Mouse (Mus musculus) ES-E14 (cell line): ENCODE measurements around the gene Rpl23. TPM values are rescaled to one million over a fixed set of nuclear protein-coding genes. Genes with fewer than 3 reads are reported as not detected.
A peak's percentile ranks its signal among the peaks of the same experiment; 100 is the strongest.

Source experiments
- DNase-seq: peaks from one replicate; pipeline ENCODE4 v3.0.0-alpha.2; 2013; ENCODE audit warnings: low read depth, low spot score
- H3K27ac ChIP-seq: 2 replicates; pipeline ENCODE4 v1.5.1; 2012; ENCODE audit warnings: low read depth, mild to moderate bottlenecking, low read length, moderate library complexity, mixed read lengths; ENCODE audit not compliant: poor library complexity, insufficient read depth, severe bottlenecking
- H3K36me3 ChIP-seq: 2 replicates; pipeline ENCODE4 v1.6.1; 2012; ENCODE audit warnings: mild to moderate bottlenecking, low read length, moderate library complexity, mixed read lengths; ENCODE audit not compliant: control insufficient read depth, poor library complexity, insufficient read depth, severe bottlenecking
- H3K4me1 ChIP-seq, 2 experiments: fragments of 150-350 bp in 1 of 2; sonication (generic) in 1 of 2; 2 replicates each; pipeline ENCODE4 v1.6.1; 2012; ENCODE audit warnings: low read length in 2 of 2, mild to moderate bottlenecking in 1 of 2, mixed read lengths in 1 of 2; ENCODE audit not compliant: control insufficient read depth in 2 of 2, insufficient read depth in 2 of 2, poor library complexity in 1 of 2
- H3K4me3 ChIP-seq, 2 experiments: fragments of 150-350 bp in 1 of 2; sonication (generic) in 1 of 2; 2 replicates each; pipeline ENCODE4 v1.5.1; 2012; ENCODE audit warnings: low read length in 2 of 2, low read depth in 1 of 2, mild to moderate bottlenecking in 1 of 2, mixed read lengths in 1 of 2; ENCODE audit not compliant: insufficient read depth in 1 of 2, poor library complexity in 1 of 2, severe bottlenecking in 1 of 2
- H3K9ac ChIP-seq: 2 replicates; pipeline ENCODE4 v1.6.1; 2012; ENCODE audit warnings: low read depth, mild to moderate bottlenecking, low read length, mixed read lengths; ENCODE audit not compliant: poor library complexity, insufficient read depth, severe bottlenecking
- H3K9me3 ChIP-seq: fragments of 150-350 bp; sonication (generic); 2 replicates; pipeline ENCODE4 v1.6.1; 2012; ENCODE audit warnings: low read depth, mild to moderate bottlenecking, low read length; ENCODE audit not compliant: control insufficient read depth, insufficient read depth
- CHD2 ChIP-seq: IDR thresholded peaks from 2 replicates; pipeline ENCODE4 v1.6.1; 2014; ENCODE audit warnings: mild to moderate bottlenecking, low read depth, low read length, inconsistent platforms
- HCFC1 ChIP-seq: IDR thresholded peaks from 2 replicates; pipeline ENCODE4 v1.6.1; 2012; ENCODE audit warnings: low read length, inconsistent platforms, borderline replicate concordance; ENCODE audit not compliant: insufficient read depth
- MAFK ChIP-seq: IDR thresholded peaks from 2 replicates; pipeline ENCODE4 v1.6.1; 2014; ENCODE audit warnings: mild to moderate bottlenecking, low read depth, low read length, inconsistent platforms; ENCODE audit not compliant: insufficient read depth
- ZC3H11A ChIP-seq: IDR thresholded peaks from 2 replicates; pipeline ENCODE4 v1.6.1; 2012; ENCODE audit warnings: low read depth, mild to moderate bottlenecking, inconsistent platforms, low read length, borderline replicate concordance
- ZNF384 ChIP-seq: IDR thresholded peaks from 2 replicates; pipeline ENCODE4 v1.6.1; 2012; ENCODE audit warnings: low read depth, low read length, inconsistent platforms
- in situ Hi-C, 2 experiments: fragments of 600-800 bp; cut with MboI; formaldehyde crosslinking; loops; one replicate each; pipeline ENCODE4 v1.15.1; 2025; ENCODE audit warnings: low sequenced_read_pairs in 2 of 2, inconsistent platforms in 1 of 2; ENCODE audit not compliant: unreplicated experiment in 2 of 2
- total RNA-seq: library from RNA; depleted of rRNA; stranded (reverse); fragments of 300-350 nt; gene quantifications from 2 replicates; pipeline ENCODE4 v1.2.3, GENCODE M21; 2012

Gene Rpl23
- total RNA-seq, 1 experiment = 1,430 TPM

DNA sequence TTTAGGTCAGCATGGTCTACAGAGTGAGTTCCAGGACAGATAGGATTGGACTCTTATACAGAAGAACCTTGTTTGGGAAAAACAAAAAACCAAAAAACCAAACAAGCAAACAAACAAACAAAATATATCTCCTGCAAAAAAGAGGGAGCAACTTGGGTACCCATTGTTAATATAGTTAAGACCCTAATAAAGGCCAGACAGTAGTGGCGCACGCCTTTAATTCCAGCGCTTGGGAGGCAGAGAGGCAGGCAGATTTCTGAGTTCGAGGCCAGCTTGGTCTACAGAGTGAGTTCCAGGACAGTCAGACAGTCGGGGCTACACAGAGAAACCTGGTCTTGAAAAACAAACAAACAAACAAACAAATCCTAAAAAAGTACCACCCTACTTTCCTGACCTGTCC is 7.5 kb upstream of the Rpl23 start:
- no peak overlapping the region for H3K4me3 ChIP-seq
- H3K27ac ChIP-seq = no peak overlapping the region
- in situ Hi-C loops = no loop called here
- H3K36me3 ChIP-seq = no peaks in the 10 kb centered on the region
- no peaks in the 10 kb centered on the region for H3K9me3 ChIP-seq
- no peak for TF ChIP-seq CHD2
- TF ChIP-seq MAFK = no peak
- TF ChIP-seq HCFC1 = no peak
- no peak for TF ChIP-seq ZC3H11A
- TF ChIP-seq ZNF384 = no peak
- no peak for DNase-seq
- H3K4me1 ChIP-seq = peaks cover 5 to 12% of the 10 kb centered on the region in 2 experiments; a peak in 3 of 4 replicates
- no peak overlapping the region for H3K9ac ChIP-seq

DNA sequence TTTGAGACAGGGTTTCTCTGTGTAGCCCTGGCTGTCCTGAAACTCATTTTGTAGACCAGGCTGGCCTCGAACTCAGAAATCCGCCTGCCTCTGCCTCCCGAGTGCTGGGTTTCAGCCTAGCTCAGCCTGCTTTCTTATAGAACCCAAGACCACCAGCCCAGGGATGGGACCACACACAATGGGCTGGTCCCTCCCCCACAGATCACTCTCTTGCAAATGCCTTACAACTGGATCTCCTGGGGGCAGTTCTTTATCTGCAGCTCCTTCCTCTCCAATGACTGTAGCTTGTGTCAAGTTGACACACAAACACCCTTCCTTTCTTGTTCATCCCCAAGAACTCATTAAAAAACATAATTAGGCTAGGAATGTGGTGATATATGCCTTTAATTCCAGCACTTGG is 5.7 kb upstream of the Rpl23 start:
- peak overlapping the region; percentile 40; the same call in 1 of the 2 replicates for H3K27ac ChIP-seq
- no peaks in the 10 kb centered on the region for H3K36me3 ChIP-seq
- in situ Hi-C loops = no loop called here
- peaks cover 0 to 8% of the 10 kb centered on the region in 2 experiments; a peak in 1 of 4 replicates for H3K4me1 ChIP-seq
- no peaks in the 10 kb centered on the region for H3K9me3 ChIP-seq
- TF ChIP-seq ZNF384 = 0 out of 2 replicates have a peak, but pooled peaks have one; percentile 48
- no peak for TF ChIP-seq ZC3H11A
- DNase-seq = no peak
- H3K9ac ChIP-seq = no peak overlapping the region
- no peak overlapping the region for H3K4me3 ChIP-seq

DNA sequence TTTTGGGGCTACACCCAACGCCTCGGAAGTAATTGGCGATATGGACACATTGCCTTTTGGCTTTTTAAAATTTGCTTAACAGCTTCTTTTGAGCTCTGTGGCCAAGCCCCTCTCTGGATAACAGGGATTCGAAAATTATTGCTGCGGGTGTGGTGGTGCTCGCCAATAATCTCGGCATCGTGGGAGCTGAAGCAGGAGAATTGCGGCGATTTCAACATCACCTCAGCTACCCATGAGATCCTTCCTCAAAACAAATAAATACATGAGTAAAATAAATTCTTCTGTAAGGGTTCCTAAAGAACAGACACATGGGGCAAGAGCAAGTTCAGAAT is 293 bp upstream of the Rpl23 start:
- Histone ChIP-seq H3K36me3 (peaks cover 40% of the 10 kb centered on the region), H3K4me3 (peak overlapping the region; percentile 83 to 98), H3K4me1 (no peaks in the 10 kb centered on the region), H3K9me3 (no peaks in the 10 kb centered on the region), H3K9ac (peak overlapping the region; percentile 75), H3K27ac (no peak overlapping the region; the same call in 1 of the 2 replicates)
- no peak for DNase-seq
- in situ Hi-C loops = no loop called here
- TF ChIP-seq CHD2 (no peak), HCFC1 (no peak), MAFK (no peak), ZC3H11A (no peak), ZNF384 (no peak)

DNA sequence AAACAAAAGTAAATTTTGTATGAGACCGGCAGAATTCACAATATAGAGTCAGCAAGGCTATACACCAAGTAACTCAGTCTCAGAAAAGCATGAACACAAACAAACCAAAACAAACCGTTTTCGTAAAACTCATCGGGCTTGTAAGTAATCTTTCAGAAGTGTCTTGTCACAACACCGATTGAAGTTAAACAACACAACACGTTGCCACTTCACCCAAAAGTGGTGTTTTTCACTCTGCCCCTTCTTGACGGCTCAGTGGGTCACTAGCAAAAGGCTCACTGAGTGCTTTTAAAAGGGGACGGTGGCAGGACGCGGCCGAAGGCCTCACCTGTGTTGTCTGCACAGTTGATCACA is 782 bp downstream of the Rpl23 start:
- H3K27ac ChIP-seq = peak overlapping the region; percentile 94

More for the DNA sequence above, 782 bp downstream of the Rpl23 start:
- in situ Hi-C loops = no loop called here
- peak overlapping the region; percentile 83 to 98 for H3K4me3 ChIP-seq
- TF ChIP-seq MAFK (no peak), ZNF384 (no peak), HCFC1 (no peak), CHD2 (no peak), ZC3H11A (no peak)
- no peaks in the 10 kb centered on the region for H3K4me1 ChIP-seq
- peak overlapping the region; percentile 100 for H3K9ac ChIP-seq
- DNase-seq = no peak
- H3K9me3 ChIP-seq = no peaks in the 10 kb centered on the region
- peaks cover 49% of the 10 kb centered on the region for H3K36me3 ChIP-seq
